Mouse (Mus musculus) ES-Bruce4 (cell line): ENCODE measurements around the gene Qrsl1. TPM values are rescaled to one million over a fixed set of nuclear protein-coding genes. Genes with fewer than 3 reads are reported as not detected.

ENCODE experiments used
- H3K27ac ChIP-seq: 2 replicates; pipeline ENCODE4 v1.5.1; 2012; ENCODE audit warnings: low read length, inconsistent platforms; ENCODE audit not compliant: insufficient read depth
- H3K27me3 ChIP-seq: 2 replicates; pipeline ENCODE4 v1.6.1; 2012; ENCODE audit warnings: mild to moderate bottlenecking, low read length, inconsistent platforms; ENCODE audit not compliant: control insufficient read depth, poor library complexity, insufficient read depth, severe bottlenecking
- H3K36me3 ChIP-seq: 2 replicates; pipeline ENCODE4 v1.6.1; 2012; ENCODE audit warnings: inconsistent platforms, mild to moderate bottlenecking, low read length, moderate library complexity; ENCODE audit not compliant: control insufficient read depth, poor library complexity, insufficient read depth, severe bottlenecking
- H3K4me1 ChIP-seq: one replicate; pipeline ENCODE4 v1.8.1; 2011; ENCODE audit warnings: low read length; ENCODE audit not compliant: control insufficient read depth, insufficient read depth
- H3K4me3 ChIP-seq: 2 replicates; pipeline ENCODE4 v1.5.1; 2011; ENCODE audit warnings: low read depth, mild to moderate bottlenecking, low read length
- H3K9ac ChIP-seq: 2 replicates; pipeline ENCODE4 v1.6.1; 2012; ENCODE audit warnings: low read depth, mild to moderate bottlenecking, inconsistent platforms; ENCODE audit not compliant: poor library complexity, severe bottlenecking
- H3K9me3 ChIP-seq: replicated peaks from 2 replicates; pipeline ENCODE4 v1.6.1; 2012; ENCODE audit warnings: mild to moderate bottlenecking, low read length, inconsistent platforms; ENCODE audit not compliant: control insufficient read depth, poor library complexity, insufficient read depth, severe bottlenecking
- CTCF ChIP-seq: IDR thresholded peaks from one replicate; pipeline ENCODE4 v1.8.1; 2011; ENCODE audit warnings: low read depth, low read length
- EP300 ChIP-seq: IDR thresholded peaks from 2 replicates; pipeline ENCODE4 v1.6.1; 2011; ENCODE audit warnings: low read depth, low read length; ENCODE audit not compliant: insufficient read depth
- POLR2A ChIP-seq: IDR thresholded peaks from one replicate; pipeline ENCODE4 v1.8.1; 2011; ENCODE audit warnings: low read length; ENCODE audit not compliant: insufficient read depth
- polyA plus RNA-seq: library from polyadenylated mRNA; stranded (reverse); fragments of >200 nt; gene quantifications from 2 replicates; pipeline ENCODE4 v1.2.4, GENCODE M21; 2011; ENCODE audit warnings: low read depth; ENCODE audit not compliant: missing spikeins, insufficient read depth, insufficient read length

The Qrsl1 gene
- polyA plus RNA-seq, 1 experiment, result 26.4 TPM

- no peak overlapping the region for H3K4me3 ChIP-seq
- H3K9ac ChIP-seq, result no peak overlapping the region
- no peak overlapping the region for H3K27ac ChIP-seq
- TF ChIP-seq CTCF, result no peak
- no peak for TF ChIP-seq EP300
- no peak for TF ChIP-seq POLR2A
- H3K27me3 ChIP-seq, result no peaks in the 10 kb centered on the region
- no peaks in the 10 kb centered on the region for H3K9me3 ChIP-seq
- H3K36me3 ChIP-seq, result no peaks in the 10 kb centered on the region
- no peaks in the 10 kb centered on the region for H3K4me1 ChIP-seq
Measured at GRCm38 (mm10) chr10:43851898-43852297, 49.6 kb downstream of the Qrsl1 start.

- no peaks in the 10 kb centered on the region for H3K36me3 ChIP-seq
Measured at GRCm38 (mm10) chr10:43849478-43849877, 52.1 kb downstream of the Qrsl1 start.

GRCm38 (mm10) chr10:43846141-43846622 is 55.4 kb downstream of the Qrsl1 start:
- Histone ChIP-seq H3K4me3 (no peak overlapping the region), H3K9ac (no peak overlapping the region), H3K27ac (no peak overlapping the region), H3K4me1 (no peaks in the 10 kb centered on the region), H3K9me3 (peaks cover 7% of the 10 kb centered on the region; the same call in 1 of the 2 replicates), H3K36me3 (no peaks in the 10 kb centered on the region), H3K27me3 (no peaks in the 10 kb centered on the region)
- TF ChIP-seq CTCF, result no peak

More at GRCm38 (mm10) chr10:43849478-43849877, 52.1 kb downstream of the Qrsl1 start:
- no peak overlapping the region for H3K9ac ChIP-seq
- no peak for TF ChIP-seq POLR2A
- no peaks in the 10 kb centered on the region for H3K4me1 ChIP-seq
- no peak overlapping the region for H3K27ac ChIP-seq
- no peaks in the 10 kb centered on the region for H3K27me3 ChIP-seq
- H3K9me3 ChIP-seq, result no peaks in the 10 kb centered on the region; the same call in 1 of the 2 replicates
- no peak overlapping the region for H3K4me3 ChIP-seq

- Histone ChIP-seq H3K4me3 (no peak overlapping the region), H3K9me3 (peaks cover 7% of the 10 kb centered on the region), H3K4me1 (no peaks in the 10 kb centered on the region), H3K36me3 (no peaks in the 10 kb centered on the region), H3K27me3 (no peaks in the 10 kb centered on the region), H3K27ac (no peak overlapping the region), H3K9ac (no peak overlapping the region)
- TF ChIP-seq CTCF (peak; percentile 54), POLR2A (no peak), EP300 (no peak)
Measured at GRCm38 (mm10) chr10:43845442-43845841, 56.1 kb downstream of the Qrsl1 start.

GRCm38 (mm10) chr10:43841441-43841840 is 60.1 kb downstream of the Qrsl1 start:
- TF ChIP-seq POLR2A (no peak), CTCF (no peak), EP300 (no peak)
- Histone ChIP-seq H3K9me3 (peaks cover 25% of the 10 kb centered on the region), H3K27ac (no peak overlapping the region), H3K36me3 (no peaks in the 10 kb centered on the region), H3K27me3 (no peaks in the 10 kb centered on the region), H3K4me3 (no peak overlapping the region), H3K9ac (no peak overlapping the region), H3K4me1 (no peaks in the 10 kb centered on the region)

- H3K27ac ChIP-seq, result no peak overlapping the region
Measured at GRCm38 (mm10) chr10:43832868-43833267, 68.7 kb downstream of the Qrsl1 start.

More at GRCm38 (mm10) chr10:43832868-43833267, 68.7 kb downstream of the Qrsl1 start:
- Histone ChIP-seq H3K27me3 (no peaks in the 10 kb centered on the region), H3K4me3 (no peak overlapping the region), H3K36me3 (no peaks in the 10 kb centered on the region), H3K9me3 (peaks cover 3% of the 10 kb centered on the region; the same call in 1 of the 2 replicates), H3K4me1 (no peaks in the 10 kb centered on the region), H3K9ac (no peak overlapping the region)
- TF ChIP-seq EP300 (no peak), CTCF (no peak)
